Mouse (Mus musculus) spleen, postnatal 14 days (tissue): Measurements from ENCODE around the gene Zfp282.
"Not testable (repeated sequence)": the region's sequence is repeated elsewhere in the genome, so short reads cannot be mapped to it uniquely, and the experiment has no call there.

Source experiments
- DNase-seq, 2 experiments: peaks; one replicate each; pipeline ENCODE4 v3.0.0; 2021 to 2022; ENCODE audit warnings: low spot score in 2 of 2

Gene Zfp282

DNA sequence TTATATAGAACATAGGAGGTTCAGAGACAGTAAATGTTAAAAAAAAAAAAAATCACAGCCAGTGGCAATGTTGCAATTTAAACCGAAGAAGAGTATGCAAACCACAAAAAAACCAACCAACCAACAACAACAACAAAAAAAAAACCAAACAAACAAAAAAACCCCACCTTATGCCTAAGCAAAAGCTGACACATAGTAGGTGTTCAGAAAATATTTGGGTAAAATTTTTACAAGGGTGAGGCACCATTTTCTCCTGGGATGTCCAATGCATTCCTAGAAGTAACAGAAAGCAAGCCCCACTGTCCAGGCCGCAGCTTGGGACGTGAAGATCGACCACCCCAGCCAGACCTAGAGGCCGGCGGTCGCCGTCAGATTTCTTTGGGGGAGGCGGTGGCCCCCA lies at the start of gene Zfp282:
Zfp282 (plus strand) TSS at position 147 of the 400 bp plus-strand sequence.
- no peak for DNase-seq

DNA sequence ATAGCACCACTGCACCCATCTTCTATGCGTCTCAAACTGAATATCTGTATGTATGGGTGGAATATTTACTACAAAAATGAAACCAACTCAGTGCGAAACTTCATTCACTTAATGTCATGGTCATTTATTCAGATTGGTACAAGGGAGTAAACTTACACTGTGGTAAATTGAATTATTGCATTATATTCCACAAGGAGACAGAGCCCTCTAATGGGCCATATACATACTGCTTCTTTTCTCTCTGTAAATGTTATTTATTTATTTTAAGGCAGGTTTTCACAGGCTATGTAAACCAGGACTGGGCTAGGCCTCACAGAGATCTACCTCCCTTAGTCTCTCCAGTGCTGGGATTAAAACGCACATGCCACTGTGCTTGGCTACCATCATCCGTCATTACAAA lies 49.5 kb upstream of the Zfp282 start:
- DNase-seq, result no peak

DNA sequence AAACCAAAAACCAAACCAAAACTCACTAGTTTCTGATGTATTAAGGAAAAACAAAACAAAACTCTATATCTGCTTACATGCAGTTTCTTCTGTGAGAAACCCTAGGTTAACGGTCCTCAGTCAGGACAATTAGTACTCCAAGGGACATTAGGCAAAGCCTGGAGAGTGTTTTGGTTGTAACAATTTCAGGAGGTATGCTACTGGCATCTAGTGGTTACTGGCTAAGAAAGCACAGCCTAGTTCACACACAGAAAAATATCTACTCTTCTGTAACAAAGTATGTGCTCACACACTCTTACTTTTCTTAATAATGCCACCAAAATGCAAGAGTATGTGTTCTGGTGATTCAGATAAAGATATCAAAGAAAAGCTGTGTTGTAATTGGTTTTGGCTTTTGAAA lies 48.1 kb upstream of the Zfp282 start:
- DNase-seq, result no peak

DNA sequence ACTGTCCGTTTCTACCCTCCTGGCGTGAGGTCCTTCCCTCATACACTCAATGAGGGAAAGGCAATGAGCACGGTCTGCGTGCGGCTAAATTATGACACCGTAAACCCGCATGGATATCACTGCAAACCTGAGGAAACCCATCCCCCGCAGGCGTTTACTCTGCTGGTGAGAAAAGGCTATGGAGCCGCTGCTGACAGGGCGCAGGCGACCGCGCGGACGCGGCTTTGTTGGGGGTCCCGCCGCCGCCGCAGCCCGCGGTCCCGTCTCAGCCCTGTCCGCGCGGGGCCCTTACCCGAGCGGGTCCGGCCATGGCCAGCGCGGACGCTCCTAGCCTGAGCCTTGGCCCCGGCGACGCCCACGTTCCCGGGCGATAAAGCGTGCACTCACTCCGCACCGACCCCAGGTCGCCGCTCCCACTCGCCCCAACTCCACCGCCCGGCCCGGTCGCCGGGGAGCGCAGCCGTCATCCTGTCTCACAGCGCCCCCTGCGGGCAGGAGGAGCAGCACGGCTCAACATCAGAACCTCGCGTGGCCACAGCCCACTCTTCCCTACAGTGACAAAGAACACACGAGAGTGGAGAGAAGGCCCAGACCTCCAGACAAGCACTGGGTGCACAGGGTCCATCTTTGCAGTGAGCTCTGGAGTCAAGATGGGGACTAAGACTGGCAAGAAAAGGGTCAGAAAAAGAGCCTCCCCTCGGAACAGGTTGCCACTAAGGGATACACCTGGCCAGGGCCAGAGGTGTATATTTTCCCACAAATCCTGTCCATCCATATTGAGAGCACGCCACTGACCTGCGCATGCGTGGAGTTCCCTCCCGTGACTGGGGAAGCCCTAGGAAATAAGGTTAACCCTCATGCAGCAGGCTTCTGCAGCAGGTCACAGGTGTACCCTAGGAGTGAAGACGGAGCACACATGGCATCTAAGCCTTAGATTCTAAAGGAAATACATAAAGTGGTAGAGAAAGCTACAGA lies 46.6 kb upstream of the Zfp282 start, which contains the start of gene Zfp786:
Zfp786 (minus strand) TSS at position 764 of the 975 bp plus-strand sequence.
- DNase-seq, result peak; percentile 87 to 92

DNA sequence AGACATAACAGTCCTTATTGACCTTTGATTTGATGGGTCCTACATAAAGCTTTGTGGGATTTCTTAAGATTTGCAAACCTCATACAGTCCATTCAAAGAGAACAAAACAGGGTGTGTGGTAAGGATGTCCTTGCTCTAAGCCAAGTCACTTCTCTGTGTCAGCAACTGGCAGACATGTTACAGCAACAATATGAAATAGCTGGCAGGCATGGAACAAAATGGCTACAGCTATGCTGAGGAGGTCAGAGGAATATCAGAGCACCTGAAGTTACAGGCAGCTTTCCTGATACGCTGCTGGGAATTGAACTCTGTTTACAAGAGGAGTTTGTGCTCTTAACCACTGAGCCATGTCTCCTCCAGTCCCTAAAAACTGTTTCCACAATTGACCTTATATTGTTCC lies 44.8 kb upstream of the Zfp282 start:
- DNase-seq, result no peak

DNA sequence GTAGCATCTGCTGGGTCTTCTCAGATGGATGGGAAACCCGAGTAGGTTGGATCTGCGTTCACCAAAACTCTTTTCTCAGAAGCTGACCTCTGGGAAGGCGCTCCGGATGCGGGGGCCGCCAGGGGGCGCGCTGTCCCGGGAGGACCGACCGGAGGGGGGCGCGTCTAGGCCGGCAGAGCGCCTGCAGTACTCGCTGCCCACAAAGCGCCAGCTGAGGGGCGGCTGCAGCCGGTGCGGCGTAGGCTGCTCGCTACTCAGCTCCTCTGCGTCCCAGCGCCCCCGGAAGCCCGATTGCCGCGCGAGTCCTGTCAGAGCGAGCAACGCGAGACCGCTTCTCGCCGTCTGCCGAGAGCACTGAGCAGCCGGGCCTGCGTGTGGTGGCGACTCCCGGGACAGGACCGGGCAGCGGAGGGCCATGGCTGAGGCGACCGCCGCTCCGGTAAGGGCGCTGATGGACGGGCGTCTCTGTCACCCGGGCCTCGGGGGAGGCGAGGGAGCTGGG lies 41.5 kb upstream of the Zfp282 start, which contains the start of gene Zfp398:
Zfp398 (plus strand) TSS at position 180 of the 502 bp plus-strand sequence.
- DNase-seq, result peak; percentile 95 to 98

DNA sequence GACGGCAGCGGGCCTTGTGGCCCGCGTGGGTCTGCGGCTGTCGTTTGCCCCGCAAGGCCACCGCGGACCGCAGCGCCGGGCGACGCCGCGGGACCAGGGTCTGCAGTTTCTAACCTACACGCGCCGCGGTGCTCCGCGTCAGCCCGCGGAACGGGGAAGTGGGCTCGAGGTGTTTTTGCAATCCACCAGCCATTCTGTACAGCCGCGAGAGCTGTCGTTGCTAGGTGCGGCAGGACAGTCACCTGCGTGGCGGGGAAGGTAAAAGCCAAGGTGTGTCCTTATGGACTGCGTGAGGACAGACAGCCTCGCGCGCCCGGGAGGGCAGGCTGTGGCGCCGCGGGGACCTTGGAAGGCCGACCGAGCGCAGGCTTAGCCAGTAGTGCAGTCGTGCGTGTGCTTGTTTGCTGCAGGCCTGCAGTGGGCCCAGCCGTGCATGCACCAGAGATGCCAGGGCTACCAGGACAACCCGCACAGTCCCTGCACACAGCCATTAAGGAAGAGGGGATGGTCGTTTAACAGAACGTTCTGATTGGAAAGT lies 41.0 kb upstream of the Zfp282 start:
- DNase-seq, result peak; percentile 30 to 34

DNA sequence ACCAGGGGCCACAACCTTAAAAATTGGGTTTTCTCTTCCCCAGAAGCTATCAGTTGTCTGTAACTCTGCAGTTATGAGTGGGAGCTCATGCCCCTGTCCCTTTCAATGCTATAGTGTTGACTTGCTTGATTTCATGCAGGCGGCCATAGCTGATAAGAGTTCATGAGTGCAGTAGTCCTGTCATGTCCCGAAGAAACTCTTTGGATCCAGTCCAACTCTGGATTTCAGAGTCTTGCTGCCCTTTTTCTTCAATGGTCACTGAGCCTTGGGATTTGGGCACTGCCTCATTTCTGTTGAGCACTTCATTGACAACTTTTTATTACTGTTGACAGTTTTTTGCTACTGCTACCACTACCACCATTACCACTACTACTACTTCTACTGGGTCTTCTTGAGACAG lies 39.4 kb upstream of the Zfp282 start:
- DNase-seq, result no peak

DNA sequence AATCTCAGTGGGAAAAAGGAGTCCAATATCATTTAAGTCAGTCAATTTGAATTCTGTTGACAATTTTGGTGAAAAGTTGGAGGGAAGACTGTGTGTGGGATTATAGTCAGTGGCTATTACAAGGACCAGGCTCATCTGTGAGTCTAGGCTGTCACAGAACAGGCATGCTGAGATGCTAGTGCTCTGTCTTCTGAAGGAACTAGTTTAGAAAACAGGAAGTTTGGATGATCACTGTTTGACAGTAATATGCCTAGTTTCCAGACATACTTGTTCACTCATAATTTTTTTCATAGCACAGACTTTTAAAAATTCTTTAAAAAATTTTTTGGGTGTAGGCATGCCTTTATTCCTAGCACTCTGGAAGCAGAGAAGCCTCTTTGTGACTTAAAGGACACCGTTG lies 35.9 kb upstream of the Zfp282 start:
- DNase-seq, result no peak

DNA sequence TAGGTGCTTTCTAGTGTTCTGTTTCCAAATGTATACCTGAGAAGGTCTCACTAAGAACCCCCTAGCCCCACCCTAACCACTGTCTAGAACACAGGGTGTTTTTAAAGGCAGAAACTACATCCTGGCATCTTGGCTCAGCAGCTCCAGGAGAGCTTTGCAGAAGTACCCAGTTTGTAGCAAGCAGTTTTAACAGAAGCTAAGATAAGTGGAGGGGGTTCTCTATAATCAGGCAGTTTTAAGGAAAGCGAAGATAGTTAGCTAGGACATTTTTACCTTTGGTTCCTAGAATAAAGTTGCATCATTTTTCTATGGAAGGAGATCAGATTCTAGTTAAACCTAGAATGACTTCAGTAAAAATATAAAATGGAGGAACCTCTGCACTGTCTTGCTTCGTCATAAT lies 35.2 kb upstream of the Zfp282 start:
- DNase-seq, result no peak

DNA sequence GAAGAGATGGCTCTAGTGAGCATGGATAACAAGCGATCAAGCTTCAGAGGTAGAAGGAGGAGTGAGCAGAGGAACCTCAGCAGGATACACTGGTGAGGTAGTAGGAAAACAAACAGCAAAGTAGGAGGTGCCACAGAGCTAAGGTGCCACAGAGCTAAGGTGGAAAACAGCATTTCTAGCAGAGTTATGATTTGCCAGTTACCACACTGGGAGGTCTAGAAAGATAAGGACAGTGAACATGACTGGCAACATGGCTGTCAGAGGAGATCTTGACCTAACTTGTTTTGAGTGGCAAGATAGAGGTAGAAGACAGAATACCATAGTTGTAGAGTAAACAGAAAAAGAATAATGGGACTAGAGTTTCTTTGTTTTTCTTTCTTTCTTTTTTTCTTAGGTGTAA lies 34.7 kb upstream of the Zfp282 start:
- DNase-seq, result no peak

DNA sequence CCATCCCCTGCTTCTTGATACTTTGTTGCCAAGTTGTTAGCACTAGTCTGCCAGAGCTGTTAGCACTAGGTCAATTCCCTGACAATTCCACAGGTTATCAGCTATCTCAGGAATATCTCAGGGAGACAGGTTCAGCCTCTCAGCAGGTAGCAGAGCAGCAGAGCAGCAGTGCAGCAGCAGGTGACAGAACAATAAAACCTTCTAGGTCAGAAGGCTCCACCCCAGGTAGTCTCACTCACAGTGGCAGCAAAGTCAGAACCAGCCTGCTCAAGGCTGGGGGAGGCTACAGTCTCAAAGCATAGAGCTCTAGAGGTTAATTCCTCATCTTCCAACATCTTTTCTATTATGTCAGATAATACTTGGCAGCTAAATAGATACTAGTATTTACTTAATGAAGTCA lies 31.2 kb upstream of the Zfp282 start:
- DNase-seq, result no peak

DNA sequence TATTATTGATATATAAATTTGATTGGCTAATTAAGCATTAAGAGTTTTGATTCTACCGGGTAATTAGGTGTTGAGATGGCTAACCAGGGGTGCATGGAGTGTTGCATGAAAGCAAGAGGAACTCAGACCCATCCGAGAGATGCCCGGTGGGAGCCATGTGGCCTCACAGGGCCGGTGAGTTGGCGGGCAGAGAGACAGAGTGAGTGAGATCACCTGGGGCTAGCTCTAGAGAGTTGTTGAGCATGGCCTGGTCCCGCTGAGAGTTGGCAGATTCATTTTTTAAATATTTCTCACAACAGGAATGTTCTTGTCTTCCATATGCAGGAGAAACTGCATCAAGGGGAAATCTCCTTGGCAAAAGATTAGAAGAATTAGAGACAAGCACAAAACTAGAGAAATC lies 19.8 kb upstream of the Zfp282 start:
- DNase-seq, result no peak

DNA sequence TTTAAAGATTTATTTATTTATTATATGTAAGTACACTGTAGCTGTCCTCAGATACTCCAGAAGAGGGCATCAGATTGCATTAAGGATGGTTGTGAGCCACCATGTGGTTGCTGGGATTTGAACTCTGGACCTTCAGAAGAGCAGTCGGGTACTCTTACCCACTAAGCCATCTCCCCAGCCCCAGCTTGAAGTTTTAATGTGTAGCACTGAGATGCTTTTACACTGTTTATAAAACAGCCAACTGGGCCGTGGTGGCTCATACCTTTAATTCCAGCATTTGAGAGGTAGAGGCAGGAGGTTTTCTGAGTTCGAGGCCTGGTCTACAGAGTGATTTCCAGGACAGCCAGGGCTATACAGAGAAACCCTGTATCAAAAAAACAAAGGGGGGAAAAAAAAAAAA lies 19.3 kb upstream of the Zfp282 start:
- DNase-seq, result not testable (repeated sequence)

DNA sequence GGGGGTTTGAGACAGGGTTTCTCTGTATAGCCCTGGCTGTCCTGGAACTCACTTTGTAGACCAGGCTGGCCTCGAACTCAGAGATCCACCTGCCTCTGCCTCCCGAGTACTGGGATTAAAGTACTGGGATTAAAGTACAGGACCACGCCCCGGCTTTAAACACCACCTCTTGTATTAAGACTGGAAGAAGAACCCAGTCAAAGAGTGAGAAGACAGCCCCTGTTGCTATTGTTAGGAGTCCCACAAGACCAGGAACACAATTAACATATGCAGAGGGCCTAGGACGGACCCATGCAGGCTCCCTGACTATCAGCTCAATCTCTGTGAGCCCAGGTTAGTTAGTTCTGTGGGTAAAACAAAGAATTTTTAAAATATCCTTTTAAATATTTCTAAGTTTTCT lies 4.7 kb upstream of the Zfp282 start:
- DNase-seq, result no peak

DNA sequence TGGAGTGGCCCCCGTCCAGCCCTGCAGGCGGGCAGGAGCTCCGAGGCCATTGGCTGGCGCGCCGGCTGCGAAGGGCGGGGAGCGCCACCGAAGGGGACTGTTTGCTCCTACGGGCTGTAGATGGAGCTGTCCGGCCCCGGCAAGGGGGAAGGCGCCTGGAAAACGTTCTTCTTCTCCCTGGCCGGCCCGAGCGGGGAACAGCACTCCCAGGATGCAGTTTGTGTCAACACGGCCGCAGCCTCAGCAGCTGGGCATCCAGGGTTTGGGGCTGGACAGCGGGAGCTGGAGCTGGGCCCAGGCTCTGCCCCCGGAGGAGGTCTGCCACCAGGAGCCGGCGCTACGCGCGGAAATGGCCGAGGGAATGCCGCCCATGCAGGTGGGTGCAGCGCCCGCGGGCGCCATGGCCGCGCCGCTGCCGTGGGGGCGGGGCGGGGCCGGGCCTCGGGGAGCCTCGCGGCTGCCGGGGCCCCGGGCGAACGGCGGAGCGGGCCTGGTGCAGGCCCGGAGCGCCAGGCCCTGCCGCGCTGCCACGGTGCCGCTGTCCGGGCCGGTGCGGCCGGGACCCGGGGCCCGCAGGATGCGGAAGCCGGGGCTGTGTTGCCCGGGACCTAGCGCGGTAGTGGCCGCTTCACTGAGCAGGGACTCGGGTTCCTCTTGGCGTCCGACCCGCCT lies 593 bp downstream of the Zfp282 start:
- DNase-seq, result peak; percentile 70 to 81

DNA sequence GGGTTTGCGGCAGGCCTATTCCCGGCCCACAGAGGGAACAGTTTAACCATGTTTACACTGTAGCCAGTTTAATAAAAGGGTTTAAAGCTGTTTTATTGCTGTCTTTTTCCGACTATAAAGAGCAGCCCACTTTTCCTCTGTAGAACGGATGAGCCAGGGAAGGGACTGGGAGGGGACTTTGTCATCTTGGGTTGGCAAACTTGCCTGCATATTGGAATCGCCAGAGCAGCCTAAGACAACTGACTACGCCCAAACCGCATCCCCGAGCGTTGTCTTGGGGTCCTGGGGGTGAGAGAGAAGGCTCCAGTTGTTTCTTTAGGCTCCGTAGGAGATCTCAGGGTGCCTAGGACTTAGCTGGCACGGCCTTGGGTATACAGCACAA lies 1.1 kb downstream of the Zfp282 start:
- DNase-seq, result no peak

DNA sequence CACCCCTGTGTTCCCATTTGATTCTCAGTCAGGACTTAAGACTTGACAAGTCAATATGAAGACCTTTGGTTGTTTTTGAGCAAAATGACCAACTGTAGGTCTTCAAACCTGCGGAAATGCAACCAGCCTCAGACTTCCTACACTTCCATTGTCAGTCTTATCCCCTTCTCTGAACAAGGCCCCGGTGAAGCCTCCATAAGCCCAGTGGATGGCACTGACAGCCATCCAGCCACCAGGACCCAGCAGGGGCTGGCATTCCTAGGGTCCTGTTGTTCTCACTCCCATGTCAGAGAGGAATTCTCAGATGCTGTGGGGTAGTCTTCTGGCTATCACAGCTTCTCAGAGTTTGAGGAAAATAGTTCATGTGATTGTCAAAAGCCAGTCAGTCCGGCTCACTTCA lies 1.6 kb downstream of the Zfp282 start:
- no peak for DNase-seq

DNA sequence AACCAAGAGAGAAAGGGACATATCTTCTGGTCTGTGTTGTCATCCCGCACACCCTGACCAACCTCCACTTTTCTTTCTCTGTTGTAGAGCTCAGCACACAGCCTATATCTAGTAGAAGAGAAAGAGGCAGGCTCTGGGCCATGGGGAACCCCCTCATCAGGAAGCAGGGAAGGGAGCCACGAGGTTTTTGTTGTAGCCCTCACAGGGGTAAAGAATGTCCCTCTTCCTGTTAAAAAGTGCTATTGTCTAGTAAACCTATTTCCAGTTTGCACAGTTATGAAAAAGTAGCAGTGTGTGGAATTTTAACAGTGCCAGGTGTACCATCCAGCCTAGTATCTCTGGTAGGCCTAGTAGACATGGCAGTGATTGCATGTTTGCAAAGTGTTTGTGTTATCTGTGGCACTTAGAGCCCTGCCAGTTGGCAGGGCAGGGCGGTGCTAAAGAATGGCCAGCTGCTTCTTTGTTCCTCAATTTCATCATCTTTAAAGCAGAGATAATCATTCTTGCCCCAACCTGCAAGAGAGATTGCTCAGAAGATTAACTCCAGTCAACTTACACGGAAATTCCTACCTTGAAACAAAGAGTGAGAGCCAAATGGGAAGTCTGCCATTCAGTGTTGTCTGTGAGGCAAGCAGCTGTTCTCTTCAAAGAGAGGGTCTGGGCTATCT lies 2.2 kb downstream of the Zfp282 start:
- DNase-seq, result no peak

DNA sequence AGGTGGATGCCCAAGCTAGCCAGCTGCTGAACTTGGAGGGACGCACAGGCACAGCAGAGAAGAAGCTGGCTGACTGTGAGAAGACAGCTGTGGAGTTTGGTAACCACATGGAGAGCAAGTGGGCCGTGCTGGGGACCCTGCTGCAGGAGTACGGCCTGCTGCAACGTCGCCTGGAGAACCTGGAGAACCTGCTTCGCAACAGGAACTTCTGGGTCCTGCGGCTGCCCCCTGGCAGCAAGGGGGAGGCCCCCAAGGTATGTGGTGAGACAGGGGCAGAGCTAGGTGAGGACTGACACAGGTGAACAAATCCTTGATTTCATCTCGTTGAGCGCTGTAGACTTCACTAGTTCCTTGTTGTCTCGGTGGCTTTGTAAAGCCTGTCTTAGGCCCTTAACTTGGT lies 3.2 kb downstream of the Zfp282 start:
- no peak for DNase-seq

DNA sequence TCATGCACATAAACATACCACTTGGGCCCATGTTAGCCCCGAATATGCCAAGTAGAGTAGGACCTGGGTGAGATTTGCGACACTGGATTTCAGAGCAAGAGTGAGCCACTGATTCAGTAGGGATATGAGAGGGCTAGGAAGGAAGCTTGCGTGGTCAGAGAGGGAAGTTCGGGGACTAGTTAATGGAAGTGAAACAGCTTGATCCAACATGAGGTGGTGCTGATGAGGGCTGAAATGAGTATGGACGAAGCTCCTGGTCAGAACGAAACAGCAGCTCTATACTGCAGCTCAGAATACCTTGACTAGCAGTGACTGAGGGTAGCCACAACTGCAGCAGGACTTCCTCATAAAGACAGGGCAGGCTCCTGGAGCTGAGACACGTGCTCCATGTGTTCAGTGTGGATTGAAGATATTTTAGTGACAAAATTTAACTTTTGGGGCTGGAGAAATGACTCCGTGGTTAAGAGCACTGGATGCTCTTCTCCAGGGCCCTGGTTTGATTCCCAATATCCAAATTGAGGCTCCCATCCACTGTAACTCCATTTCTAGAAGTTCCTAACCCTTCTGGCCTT lies 11.9 kb downstream of the Zfp282 start:
- DNase-seq, result no peak

DNA sequence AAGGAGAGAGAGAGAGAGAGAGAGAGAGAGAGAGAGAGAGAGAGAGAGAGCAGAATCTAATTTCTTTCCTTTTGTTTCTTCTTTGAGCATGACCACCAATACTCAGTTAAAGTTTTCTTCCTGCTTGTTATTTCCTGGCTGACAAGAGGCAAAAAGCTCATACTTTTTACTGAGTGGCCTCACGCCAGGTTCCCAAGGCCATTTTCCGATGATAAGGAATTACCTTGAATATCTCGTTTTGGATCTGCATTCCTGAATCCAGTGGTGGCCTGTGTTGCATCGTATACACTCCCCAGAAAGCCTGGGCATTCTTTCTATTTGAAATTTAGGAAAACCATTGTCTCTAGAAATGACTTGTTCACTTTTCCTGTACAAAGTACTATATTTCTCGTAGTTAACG lies 22.4 kb downstream of the Zfp282 start:
- DNase-seq, result no peak
